Mouse (Mus musculus) spleen, adult 2 months (tissue): Measurements from ENCODE around the gene Slc25a34.

ENCODE experiments used
- CTCF ChIP-seq: fragments of 200-500 bp; IDR thresholded peaks from 2 replicates; pipeline ENCODE4 v1.5.1; 2011; ENCODE audit warnings: mild to moderate bottlenecking, inconsistent platforms; ENCODE audit not compliant: insufficient read depth, insufficient read length, insufficient replicate concordance; ENCODE audit errors: extremely low read depth
- POLR2A ChIP-seq: fragments of 200-500 bp; IDR thresholded peaks from 2 replicates; pipeline ENCODE4 v1.6.1; 2011; ENCODE audit warnings: low read depth, low read length, inconsistent platforms

DNA sequence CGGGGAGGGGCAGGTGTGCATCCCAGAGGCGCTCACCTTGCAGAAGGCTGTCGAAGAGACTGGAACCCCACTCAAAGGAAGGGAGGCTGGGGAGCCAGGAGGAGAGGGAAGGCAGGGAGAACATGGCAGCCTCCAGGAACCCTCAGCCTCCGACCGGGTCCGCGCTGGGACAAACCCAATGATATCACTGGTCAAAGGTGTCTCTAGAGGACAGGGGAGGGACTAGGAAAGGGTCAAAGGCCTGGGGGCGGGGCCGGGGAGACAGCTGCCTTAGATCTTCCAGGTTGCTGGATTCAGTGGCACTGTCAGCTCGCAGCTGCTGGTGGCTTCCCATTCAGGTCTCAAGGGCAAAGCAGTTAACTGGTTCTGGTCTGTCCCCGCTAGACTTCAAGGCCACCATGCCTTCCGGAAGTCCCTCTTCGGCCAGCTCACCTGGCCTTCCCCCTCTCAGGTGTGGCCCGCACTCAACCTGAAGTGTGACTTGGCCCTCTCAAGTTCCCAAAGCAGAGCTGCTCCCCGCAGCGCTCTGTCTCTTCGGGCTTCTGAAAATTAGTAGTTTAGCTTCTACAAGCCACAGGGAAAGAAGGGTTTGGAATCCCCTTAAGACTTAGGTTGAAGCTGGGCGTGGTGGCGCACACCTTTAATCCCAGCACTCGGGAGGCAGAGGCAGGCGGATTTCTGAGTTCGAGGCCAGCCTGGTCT lies 5.6 kb downstream of the Slc25a34 start:
- TF ChIP-seq CTCF (no peak), POLR2A (no peak)
